Mouse (Mus musculus) ES-E14 (cell line): ENCODE measurements around the gene Gm26938. TPM values are rescaled to one million over a fixed set of nuclear protein-coding genes. Genes with fewer than 3 reads are reported as not detected.

Source experiments
- DNase-seq: peaks from one replicate; pipeline ENCODE4 v3.0.0-alpha.2; 2013; ENCODE audit warnings: low read depth, low spot score
- H3K27ac ChIP-seq: 2 replicates; pipeline ENCODE4 v1.5.1; 2012; ENCODE audit warnings: low read depth, mild to moderate bottlenecking, low read length, moderate library complexity, mixed read lengths; ENCODE audit not compliant: poor library complexity, insufficient read depth, severe bottlenecking
- H3K36me3 ChIP-seq: 2 replicates; pipeline ENCODE4 v1.6.1; 2012; ENCODE audit warnings: mild to moderate bottlenecking, low read length, moderate library complexity, mixed read lengths; ENCODE audit not compliant: control insufficient read depth, poor library complexity, insufficient read depth, severe bottlenecking
- H3K4me1 ChIP-seq, 2 experiments: fragments of 150-350 bp in 1 of 2; sonication (generic) in 1 of 2; 2 replicates each; pipeline ENCODE4 v1.6.1; 2012; ENCODE audit warnings: low read length in 2 of 2, mild to moderate bottlenecking in 1 of 2, mixed read lengths in 1 of 2; ENCODE audit not compliant: control insufficient read depth in 2 of 2, insufficient read depth in 2 of 2, poor library complexity in 1 of 2
- H3K4me3 ChIP-seq, 2 experiments: fragments of 150-350 bp in 1 of 2; sonication (generic) in 1 of 2; 2 replicates each; pipeline ENCODE4 v1.5.1; 2012; ENCODE audit warnings: low read length in 2 of 2, low read depth in 1 of 2, mild to moderate bottlenecking in 1 of 2, mixed read lengths in 1 of 2; ENCODE audit not compliant: insufficient read depth in 1 of 2, poor library complexity in 1 of 2, severe bottlenecking in 1 of 2
- H3K9ac ChIP-seq: 2 replicates; pipeline ENCODE4 v1.6.1; 2012; ENCODE audit warnings: low read depth, mild to moderate bottlenecking, low read length, mixed read lengths; ENCODE audit not compliant: poor library complexity, insufficient read depth, severe bottlenecking
- H3K9me3 ChIP-seq: fragments of 150-350 bp; sonication (generic); 2 replicates; pipeline ENCODE4 v1.6.1; 2012; ENCODE audit warnings: low read depth, mild to moderate bottlenecking, low read length; ENCODE audit not compliant: control insufficient read depth, insufficient read depth
- CHD2 ChIP-seq: IDR thresholded peaks from 2 replicates; pipeline ENCODE4 v1.6.1; 2014; ENCODE audit warnings: mild to moderate bottlenecking, low read depth, low read length, inconsistent platforms
- HCFC1 ChIP-seq: IDR thresholded peaks from 2 replicates; pipeline ENCODE4 v1.6.1; 2012; ENCODE audit warnings: low read length, inconsistent platforms, borderline replicate concordance; ENCODE audit not compliant: insufficient read depth
- MAFK ChIP-seq: IDR thresholded peaks from 2 replicates; pipeline ENCODE4 v1.6.1; 2014; ENCODE audit warnings: mild to moderate bottlenecking, low read depth, low read length, inconsistent platforms; ENCODE audit not compliant: insufficient read depth
- ZC3H11A ChIP-seq: IDR thresholded peaks from 2 replicates; pipeline ENCODE4 v1.6.1; 2012; ENCODE audit warnings: low read depth, mild to moderate bottlenecking, inconsistent platforms, low read length, borderline replicate concordance
- ZNF384 ChIP-seq: IDR thresholded peaks from 2 replicates; pipeline ENCODE4 v1.6.1; 2012; ENCODE audit warnings: low read depth, low read length, inconsistent platforms
- in situ Hi-C, 2 experiments: fragments of 600-800 bp; cut with MboI; formaldehyde crosslinking; loops; one replicate each; pipeline ENCODE4 v1.15.1; 2025; ENCODE audit warnings: low sequenced_read_pairs in 2 of 2, inconsistent platforms in 1 of 2; ENCODE audit not compliant: unreplicated experiment in 2 of 2
- total RNA-seq: library from RNA; depleted of rRNA; stranded (reverse); fragments of 300-350 nt; gene quantifications from 2 replicates; pipeline ENCODE4 v1.2.3, GENCODE M21; 2012

Gm26938 gene
- total RNA-seq, 1 experiment, result not detected

DNA sequence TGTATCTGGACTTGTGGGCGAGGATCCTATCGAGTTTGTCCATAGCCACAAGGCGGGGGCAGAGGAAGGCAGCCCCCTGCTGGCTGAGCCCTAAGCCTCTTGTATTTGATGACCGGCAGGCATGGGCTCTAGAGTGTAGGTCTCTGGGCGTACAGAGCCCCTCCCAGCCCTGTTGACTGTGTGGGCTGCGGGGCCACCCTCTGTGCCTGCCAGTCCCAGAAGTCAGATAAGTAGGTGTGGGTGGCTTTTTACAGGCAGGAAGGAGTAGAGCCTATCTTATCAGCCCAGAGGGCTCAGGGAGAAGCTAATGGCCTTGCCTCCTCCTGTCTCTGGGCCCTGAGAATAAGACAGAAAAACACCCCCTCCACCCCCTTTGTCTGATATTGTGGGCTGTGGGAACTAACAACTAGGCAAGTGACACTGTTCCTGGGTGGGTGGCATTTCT, 22.1 kb downstream of the Gm26938 start:
- DNase-seq, result no peak
- no peak overlapping the region; a peak in 1 of 4 replicates for H3K4me3 ChIP-seq
- no peak overlapping the region for H3K9ac ChIP-seq
- TF ChIP-seq MAFK (no peak), CHD2 (no peak), ZNF384 (no peak), HCFC1 (0 out of 2 replicates have a peak, but pooled peaks have one; percentile 0), ZC3H11A (no peak)
- H3K4me1 ChIP-seq, result peaks cover 0 to 12% of the 10 kb centered on the region in 2 experiments; a peak in 2 of 4 replicates
- in situ Hi-C loops, result no loop called here
- no peak overlapping the region for H3K27ac ChIP-seq
- no peaks in the 10 kb centered on the region for H3K9me3 ChIP-seq
- H3K36me3 ChIP-seq, result peaks cover 19% of the 10 kb centered on the region

- peaks cover 19% of the 10 kb centered on the region for H3K36me3 ChIP-seq
- TF ChIP-seq HCFC1 (0 out of 2 replicates have a peak, but pooled peaks have one; percentile 24), ZNF384 (no peak), CHD2 (no peak), MAFK (no peak), ZC3H11A (no peak)
- no peaks in the 10 kb centered on the region for H3K9me3 ChIP-seq
- H3K4me3 ChIP-seq, result no peak overlapping the region; a peak in 1 of 4 replicates
- H3K27ac ChIP-seq, result no peak overlapping the region
- no peak overlapping the region for H3K9ac ChIP-seq
- H3K4me1 ChIP-seq, result peaks cover 0 to 12% of the 10 kb centered on the region in 2 experiments; a peak in 2 of 4 replicates
- in situ Hi-C loops, result no loop called here
- DNase-seq, result peak; percentile 46
Measured at GRCm38 (mm10) chr5:139803601-139804102, 22.6 kb downstream of the Gm26938 start.

DNA sequence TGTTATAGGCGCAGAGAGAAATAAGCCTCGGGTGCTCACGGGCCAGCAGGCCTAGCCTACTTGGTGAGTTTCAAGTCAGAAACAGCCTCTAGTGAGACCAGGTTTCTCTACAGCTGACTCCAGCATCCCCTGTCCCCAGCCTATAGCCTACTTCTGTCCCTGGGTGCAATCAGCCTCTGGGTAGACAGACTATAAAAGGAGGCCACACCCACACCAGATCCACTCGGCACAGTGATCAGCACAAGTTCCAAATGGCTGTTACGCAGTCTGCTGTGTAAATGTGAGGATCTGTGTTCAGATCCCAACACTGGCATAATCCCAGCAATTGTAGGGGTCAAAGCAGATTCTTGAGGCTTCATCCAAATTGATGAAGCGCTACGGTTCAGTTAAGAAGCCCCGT, 23.0 kb downstream of the Gm26938 start:
- DNase-seq, result no peak
- Histone ChIP-seq H3K9ac (no peak overlapping the region), H3K4me1 (peaks cover 0 to 9% of the 10 kb centered on the region in 2 experiments; a peak in 2 of 4 replicates), H3K36me3 (peaks cover 19% of the 10 kb centered on the region), H3K9me3 (no peaks in the 10 kb centered on the region), H3K27ac (no peak overlapping the region), H3K4me3 (no peak overlapping the region)
- in situ Hi-C loops, result no loop called here
- no peak for TF ChIP-seq ZNF384
- no peak for TF ChIP-seq HCFC1
- no peak for TF ChIP-seq MAFK
- TF ChIP-seq CHD2, result no peak
- no peak for TF ChIP-seq ZC3H11A

- no peak overlapping the region for H3K9ac ChIP-seq
- in situ Hi-C loops, result no loop called here
- H3K36me3 ChIP-seq, result peaks cover 21% of the 10 kb centered on the region
- H3K4me3 ChIP-seq, result no peak overlapping the region
- no peak for DNase-seq
- peaks cover 0 to 12% of the 10 kb centered on the region in 2 experiments; a peak in 1 of 4 replicates for H3K4me1 ChIP-seq
- H3K9me3 ChIP-seq, result no peaks in the 10 kb centered on the region
- TF ChIP-seq CHD2, result no peak
- no peak for TF ChIP-seq MAFK
- no peak for TF ChIP-seq HCFC1
- TF ChIP-seq ZC3H11A, result no peak
- TF ChIP-seq ZNF384, result no peak
- H3K27ac ChIP-seq, result no peak overlapping the region
Measured at GRCm38 (mm10) chr5:139801880-139802279, 24.3 kb downstream of the Gm26938 start.
